Mouse (Mus musculus) left cerebral cortex, adult 18-20 months (tissue): ENCODE data around the gene Sytl1. TPM values are rescaled to one million over a fixed set of nuclear protein-coding genes. Genes with fewer than 3 reads are reported as not detected.

Source experiments
- DNase-seq, 2 experiments: peaks; one replicate each; pipeline ENCODE4 v3.0.0; 2021 to 2022; ENCODE audit warnings: low spot score in 2 of 2, mixed read lengths in 1 of 2
- total RNA-seq, 2 experiments: library from RNA; stranded (reverse); gene quantifications; 2 replicates each; pipeline ENCODE4 v1.2.3; 2021

The Sytl1 gene
- total RNA-seq, 2 experiments from 2014 or later: 6.7 to 7.3 TPM

DNA sequence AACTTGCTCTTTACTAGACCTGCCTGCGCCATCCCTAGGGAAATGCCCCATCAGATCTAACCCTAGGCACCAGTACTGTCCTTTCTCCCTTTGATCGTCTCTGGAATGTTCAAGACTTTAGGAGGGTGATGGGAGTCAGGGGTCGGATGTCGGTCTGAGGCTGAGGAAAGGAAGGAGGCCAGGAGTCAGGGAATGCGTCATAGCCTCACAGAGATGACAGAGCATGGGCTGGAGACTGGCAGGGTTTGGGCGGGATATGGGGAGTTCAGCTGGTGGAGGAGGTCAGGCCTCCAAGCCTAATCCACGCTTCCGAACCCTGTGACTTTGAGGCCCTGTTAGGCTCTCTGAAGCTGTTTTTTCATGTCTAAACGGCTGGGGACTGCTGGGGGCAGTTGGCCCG lies 49.3 kb downstream of the Sytl1 start:
- DNase-seq: no peak

DNA sequence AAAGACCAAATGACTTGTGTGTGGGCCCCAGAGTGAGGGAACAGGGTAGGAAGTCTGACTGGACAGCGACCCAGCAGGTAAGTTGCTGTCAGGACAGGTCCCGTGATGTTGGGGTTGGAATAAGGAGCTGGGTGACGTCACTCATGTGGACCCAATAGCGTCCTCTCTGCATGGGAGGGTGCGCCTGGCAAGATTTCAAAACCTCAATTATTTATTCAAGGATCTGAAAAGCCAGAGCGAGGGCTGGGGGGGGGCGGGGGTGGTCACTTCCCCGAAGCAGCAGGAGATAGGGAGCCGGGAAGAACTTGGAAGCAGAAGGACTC lies 49.7 kb downstream of the Sytl1 start:
- DNase-seq: peak; percentile 41 to 42

DNA sequence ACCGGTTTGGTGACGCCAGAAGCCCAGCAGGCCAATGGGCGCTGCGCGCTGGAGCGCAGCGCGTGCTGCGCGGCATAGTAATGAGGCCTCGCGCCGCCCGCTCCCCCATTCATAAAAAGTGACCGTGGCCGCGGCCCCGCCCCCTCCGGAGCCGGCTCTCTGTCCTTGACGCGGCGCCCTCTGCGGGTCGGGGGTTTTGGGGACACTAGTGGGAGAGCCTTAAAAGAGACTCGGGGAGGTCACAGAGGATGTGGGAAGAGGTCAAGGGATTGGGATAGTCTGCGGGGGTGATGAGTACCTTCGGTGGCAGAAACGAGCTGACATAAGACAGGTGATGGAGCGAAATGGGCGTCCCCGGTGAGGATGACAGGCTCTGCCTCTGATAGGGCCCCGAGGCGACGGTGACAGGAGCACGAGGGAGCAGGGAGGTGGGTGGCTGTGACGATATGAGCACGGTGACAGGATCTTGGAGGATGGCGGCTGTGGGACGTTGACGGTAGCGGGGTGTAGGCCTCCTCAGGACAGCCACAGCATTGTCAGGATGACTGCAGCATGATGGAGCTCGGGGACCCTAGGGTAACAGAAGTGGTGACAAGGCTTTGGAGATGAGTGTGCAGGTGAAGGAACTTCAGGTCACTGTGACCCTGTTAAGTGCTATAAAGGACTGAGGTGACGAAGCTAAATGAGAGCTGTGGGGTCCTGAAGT lies 50.2 kb downstream of the Sytl1 start:
- DNase-seq: peak; percentile 81 to 85

DNA sequence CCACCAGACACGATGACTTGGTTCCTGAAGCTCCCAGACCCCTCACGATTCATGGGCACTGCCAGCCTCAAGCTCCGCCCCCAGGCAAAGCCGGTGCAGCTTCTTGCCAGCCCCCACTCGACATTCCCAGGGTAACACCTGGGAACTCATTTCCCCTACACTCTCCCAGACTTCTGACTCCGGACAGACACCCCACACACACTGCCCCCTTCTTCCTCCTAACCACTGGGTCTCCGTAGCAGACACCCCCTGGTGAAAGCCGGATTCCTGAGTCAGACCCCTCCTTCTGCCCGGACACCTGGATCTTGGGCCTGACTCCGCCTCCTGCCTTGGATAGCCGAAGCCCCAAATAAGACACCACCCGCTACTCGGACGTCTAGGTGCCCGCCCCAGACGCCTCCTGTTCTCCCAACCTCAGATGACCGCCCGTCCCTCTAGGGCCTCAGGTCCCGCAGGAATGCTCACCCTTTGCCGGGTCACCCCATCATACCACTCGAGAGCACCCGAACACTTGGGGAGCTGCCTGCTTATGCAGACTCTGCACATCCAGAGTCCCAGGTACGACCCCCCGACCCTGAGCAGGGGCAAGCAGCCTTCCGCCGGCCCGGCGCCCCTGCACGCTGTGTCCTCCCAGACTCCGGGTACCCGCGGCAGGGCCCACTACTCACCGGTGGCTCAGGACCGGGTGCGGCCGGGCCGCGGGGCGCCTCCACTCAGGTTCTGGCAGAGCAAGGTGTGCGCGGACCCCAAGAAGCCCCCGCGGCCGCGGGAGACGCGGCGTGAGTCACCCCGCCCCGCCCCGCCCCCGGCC lies 51.0 kb downstream of the Sytl1 start, which contains the start of the genes Cd164l2 and Gpr3:
Gene Cd164l2 (plus strand): TSS at position 381 of the 811 bp plus-strand sequence.
Gene Gpr3 (minus strand): TSS at position 786 of the 811 bp plus-strand sequence.
- DNase-seq: peak in 1 of 2 experiments; percentile 30

DNA sequence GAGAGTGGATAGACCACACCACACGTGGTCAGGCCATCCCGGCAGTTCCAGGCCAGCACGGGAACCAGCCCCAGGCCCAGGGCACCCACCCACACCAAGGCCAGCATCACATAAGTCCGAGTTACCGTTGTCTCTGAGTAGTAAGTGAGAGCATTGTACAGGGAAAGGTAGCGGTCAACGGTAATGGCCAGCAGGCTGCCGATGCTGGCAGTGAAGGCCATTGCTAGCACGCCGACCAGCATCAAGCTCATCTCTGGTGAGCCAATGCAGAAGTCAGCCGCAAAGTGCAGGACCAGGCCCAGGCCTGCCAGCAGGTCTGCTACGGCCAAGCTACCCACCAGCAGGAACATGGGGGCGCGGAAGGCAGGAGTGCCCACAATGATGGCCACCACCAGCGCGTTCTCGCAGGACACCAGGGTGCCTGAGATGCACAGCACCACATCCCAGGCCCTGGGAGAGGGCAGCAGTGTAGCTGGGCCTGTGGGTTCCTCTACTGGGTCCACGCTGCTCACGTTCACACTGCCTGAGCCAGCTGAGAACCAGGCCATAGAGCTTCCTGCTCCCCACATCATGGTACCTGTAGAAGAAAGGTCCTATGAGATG lies 52.0 kb downstream of the Sytl1 start:
- no peak for DNase-seq

DNA sequence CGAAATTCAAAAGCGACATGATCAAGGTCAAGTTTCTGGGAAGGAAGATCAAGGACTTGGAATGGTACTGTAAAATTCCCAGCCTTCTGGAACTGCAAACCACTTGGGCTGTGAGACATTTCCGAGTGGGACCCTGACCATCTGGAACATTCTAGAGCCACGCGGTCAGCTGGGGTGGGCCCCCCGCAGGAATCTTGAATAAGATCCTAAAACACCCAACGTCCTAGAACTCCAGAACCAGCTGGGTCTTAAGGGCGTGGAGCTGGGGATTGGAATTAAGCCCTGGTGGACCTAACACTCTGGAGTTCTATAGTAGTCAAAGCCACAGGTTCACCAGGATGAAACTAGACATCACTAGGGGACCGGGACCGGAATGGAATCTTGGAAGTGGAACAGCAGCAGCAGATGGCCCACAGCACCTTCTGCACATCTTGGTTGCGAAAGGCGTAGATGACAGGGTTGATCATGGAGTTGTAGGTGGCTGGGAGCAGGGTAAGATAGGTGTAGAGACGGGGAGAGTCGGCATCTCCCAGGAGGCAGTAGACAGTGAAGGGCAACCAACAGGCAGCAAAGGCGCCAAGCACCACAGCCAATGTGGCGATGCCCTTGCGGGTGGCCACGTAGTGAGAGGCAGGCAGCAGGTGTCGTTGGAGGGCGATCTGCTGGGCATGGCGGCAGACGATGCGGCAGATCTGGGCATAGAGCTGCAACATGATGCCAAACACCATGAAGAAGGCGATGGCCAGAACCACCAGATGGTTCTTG lies 52.7 kb downstream of the Sytl1 start:
- no peak for DNase-seq

DNA sequence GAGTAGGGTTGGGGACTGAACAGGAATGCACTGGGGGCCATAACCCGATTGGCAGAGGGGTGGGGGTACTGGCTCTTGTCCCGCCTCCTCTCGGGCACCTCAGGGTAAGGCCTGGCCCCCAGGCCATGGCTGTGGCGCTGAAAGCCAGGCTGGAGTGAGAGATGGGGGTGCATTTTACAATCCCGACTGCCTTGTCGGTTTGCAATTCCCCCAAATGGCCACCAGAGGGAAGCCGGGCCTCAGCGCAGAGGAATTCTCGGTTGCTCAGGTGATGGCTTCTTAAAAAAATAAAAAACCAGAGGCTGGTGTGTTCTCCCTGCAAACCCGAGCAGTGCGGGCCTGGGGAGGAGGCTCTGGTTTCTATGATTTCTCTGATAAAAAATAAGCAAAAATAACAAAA lies 53.5 kb downstream of the Sytl1 start:
- peak; percentile 44 to 57 for DNase-seq

DNA sequence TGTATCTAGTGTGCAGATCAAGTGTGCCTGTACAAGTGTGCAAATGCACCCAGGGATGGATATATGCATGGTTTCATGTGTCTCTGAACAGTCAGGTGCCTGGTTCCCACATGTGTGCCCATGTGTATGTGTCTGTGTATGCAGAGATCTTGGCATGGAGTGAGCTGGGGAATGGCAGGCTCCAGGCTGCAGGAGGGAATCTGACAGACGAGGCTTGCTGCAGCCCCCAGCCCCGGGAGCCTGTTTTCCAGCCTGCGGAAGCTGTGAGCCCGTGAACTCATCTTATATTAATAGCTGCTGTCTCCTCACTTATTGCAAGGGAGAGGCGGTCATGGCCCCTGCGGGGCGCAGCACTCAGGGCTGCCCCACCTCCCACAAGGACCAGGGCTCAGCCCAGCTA lies 58.5 kb downstream of the Sytl1 start:
- DNase-seq: no peak

DNA sequence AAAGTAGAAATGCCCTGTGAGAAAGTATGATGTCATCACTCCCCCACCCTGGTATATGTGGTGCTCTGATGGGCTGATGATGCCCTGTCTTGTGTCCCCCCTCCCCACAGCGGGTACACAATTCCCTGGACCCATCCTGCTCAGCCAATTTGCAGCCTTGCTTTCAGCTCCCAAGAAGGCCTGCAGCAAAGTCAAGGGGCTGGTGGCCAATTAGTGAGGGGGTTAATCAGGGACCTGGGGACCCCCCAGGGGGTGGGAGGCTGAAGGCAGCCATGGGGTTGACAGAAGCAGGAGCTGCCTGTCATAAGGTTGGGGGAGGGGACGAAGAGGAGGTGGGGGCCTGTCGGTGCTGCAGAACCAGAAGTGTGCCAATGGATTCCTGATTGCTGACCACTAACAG lies 59.3 kb downstream of the Sytl1 start:
- DNase-seq: no peak

Other genes with a start within 250 kb of the Sytl1 start
- gene Wasf2, start 132.6 kb downstream of the Sytl1 start, total RNA-seq: 10 to 100 TPM; 25.7 to 28.2 TPM
- 1 to 10 TPM; 4.6 to 5.1 TPM for gene Cd164l2, start 51.0 kb downstream of the Sytl1 start, total RNA-seq
- gene Gpr3, start 50.6 kb downstream of the Sytl1 start, total RNA-seq: 10 to 100 TPM; 14.8 to 16.7 TPM
- 1 to 10 TPM; 5.8 to 7.4 TPM for gene Map3k6, start 22.3 kb downstream of the Sytl1 start, total RNA-seq
- 10 to 100 TPM; 88.3 to 97.2 TPM for gene Tmem222, start 14.7 kb upstream of the Sytl1 start, total RNA-seq
- 10 to 100 TPM; 61.2 to 68.1 TPM for gene Wdtc1, start 90.4 kb upstream of the Sytl1 start, total RNA-seq
- gene Slc9a1, start 106.6 kb upstream of the Sytl1 start, total RNA-seq: 10 to 100 TPM; 46.3 to 47.9 TPM
- under 1 TPM in 1 of 2 experiments, not detected in 1; 0.14 TPM for gene Tent5b, start 217.0 kb upstream of the Sytl1 start, total RNA-seq
- 100 to 1,000 TPM; 164 to 182 TPM for gene Trnp1, start 235.4 kb upstream of the Sytl1 start, total RNA-seq